Mouse (Mus musculus): ENCODE measurements at regions not wholly inside any gene's neighbourhood (a gene's known extent, or its start where the extent isn't known, plus 50 kb on each side); places are given as distances from the start of the nearest gene placed in this dataset.
A peak's percentile ranks its signal among the peaks of the same experiment; 100 is the strongest.

DNA sequence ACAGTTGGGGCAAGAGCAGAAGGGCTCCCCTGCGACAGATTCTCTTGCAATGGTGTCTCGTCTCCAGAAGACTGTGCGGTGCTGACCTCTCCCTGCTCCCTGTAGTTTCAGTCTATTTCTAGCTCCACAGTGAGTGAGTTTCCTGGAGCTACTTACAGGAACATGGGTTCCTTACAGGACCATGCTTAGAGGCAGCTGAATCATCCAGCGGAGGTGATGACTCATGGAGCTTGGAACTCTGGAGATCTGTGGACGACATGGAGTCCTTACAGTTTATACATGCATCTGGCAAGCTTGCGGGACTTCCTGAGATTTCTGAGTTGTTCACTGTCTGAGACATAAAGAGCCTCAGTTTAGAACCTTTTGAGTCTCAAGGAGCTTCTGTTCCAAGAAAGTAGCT is 50.0 kb upstream of the Nt5e start:
- peak; percentile 16 to 35 for DNase-seq (ENCODE audit: inconsistent age in 2 of 2, low spot score in 1 of 2)

Data from adrenal gland, adult (tissue).